In the genomic region with DNA sequence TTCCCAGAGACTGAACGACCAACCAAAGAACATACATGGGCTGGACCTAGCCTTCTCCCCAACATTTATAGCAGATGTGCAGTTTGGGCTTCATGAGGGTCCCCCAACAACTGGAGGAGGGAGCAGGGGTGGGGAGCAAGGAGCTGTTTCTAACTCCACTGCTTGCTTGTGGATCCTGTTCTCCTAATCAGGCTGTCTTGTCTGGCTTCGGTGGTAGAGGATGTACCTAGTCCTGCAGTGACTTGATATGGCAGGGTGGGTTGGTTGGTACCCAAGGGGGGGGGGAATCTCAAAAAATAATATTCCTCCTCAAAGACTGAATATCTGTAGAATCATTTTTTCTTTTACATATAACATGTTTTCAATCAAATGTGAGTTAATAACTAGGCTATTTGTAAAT, we compare ENCODE assay signal across 14 mouse cellular contexts.
A peak's percentile ranks its signal among the peaks of the same experiment; 100 is the strongest.
DNase-seq lines count a peak whose midpoint lies in the region; TF ChIP-seq lines count a peak whose summit lies in the region.
"Had no signal": no experiment of that assay in that cellular context is flagged by ENCODE, and none has a peak within 500 bp of the region (broad histone marks: within the 10 kb centered on the region; RNA-seq: fewer than 3 reads in every experiment).

No protein-coding gene starts in this region.

- H3K27me3 ChIP-seq in small intestine, adult 2 months (ENCODE audit: control insufficient read depth, insufficient read depth, low read length): no peaks in the 10 kb centered on the region
- no peaks in the 10 kb centered on the region for H3K27me3 ChIP-seq in thymus, adult 2 months (ENCODE audit: control insufficient read depth, insufficient read depth, low read length)
- H3K27me3 ChIP-seq: CH12.LX, Patski had no signal

- H3K4me3 ChIP-seq in bone marrow macrophage, adult 2 months (ENCODE audit: insufficient read depth, low read length): no peak overlapping the region
- H3K4me3 ChIP-seq in macrophage (ENCODE audit: inconsistent target): no peak overlapping the region
- no peak overlapping the region for H3K4me3 ChIP-seq in small intestine, adult 2 months (ENCODE audit: low read depth, low read length)
- no peak overlapping the region for H3K4me3 ChIP-seq in thymus, adult 2 months (ENCODE audit: control insufficient read depth, insufficient read depth, low read length)

- TF ChIP-seq POLR2A in bone marrow macrophage, adult 2 months (IDR thresholded peaks at IDR 0.05; ENCODE audit: borderline replicate concordance, low read depth, low read length): no peak
- no peak for TF ChIP-seq POLR2A in small intestine, adult 2 months (IDR thresholded peaks at IDR 0.05; ENCODE audit: low read depth, low read length)
- no peak for TF ChIP-seq POLR2A in thymus, adult 2 months (IDR thresholded peaks at IDR 0.05; ENCODE audit: control insufficient read depth, extremely low read depth, insufficient read depth, low read length, poor library complexity)

- no peak for TF ChIP-seq CTCF in bone marrow macrophage, adult 2 months (IDR thresholded peaks at IDR 0.05; ENCODE audit: low read depth, low read length)
- TF ChIP-seq CTCF in small intestine, adult 2 months (IDR thresholded peaks at IDR 0.05; ENCODE audit: extremely low read depth, insufficient read length, insufficient replicate concordance, low read depth, low read length): no peak
- TF ChIP-seq CTCF in thymus, adult 2 months (IDR thresholded peaks at IDR 0.05; ENCODE audit: borderline replicate concordance, control insufficient read depth, extremely low read depth, insufficient read depth, low read length, poor library complexity): no peak

- peaks cover 42% of the 10 kb centered on the region for H3K4me1 ChIP-seq in bone marrow macrophage, adult 2 months (ENCODE audit: control insufficient read depth, insufficient read depth, low read length)
- H3K4me1 ChIP-seq in small intestine, adult 2 months (ENCODE audit: control insufficient read depth, insufficient read depth, insufficient read length, low read length): peaks cover 13% of the 10 kb centered on the region; the same call in 1 of the 2 replicates
- H3K4me1 ChIP-seq in thymus, adult 2 months (replicated peaks; ENCODE audit: control insufficient read depth, insufficient read depth, low read length): peaks cover 8% of the 10 kb centered on the region

- 86% methylated on average over 2 of the region's 2 CpGs for WGBS in macrophage (ENCODE audit: missing documents)
- 88% methylated on average over 2 of the region's 2 CpGs for WGBS in small intestine, adult 2 months
- WGBS in thymus, adult 2 months: 91% methylated on average over 2 of the region's 2 CpGs

- no peaks in the 10 kb centered on the region for H3K36me3 ChIP-seq in macrophage (ENCODE audit: inconsistent target)
- H3K36me3 ChIP-seq in small intestine, adult 2 months (ENCODE audit: control insufficient read depth, insufficient read depth, low read length): no peaks in the 10 kb centered on the region
- H3K36me3 ChIP-seq in thymus, adult 2 months (ENCODE audit: control insufficient read depth, insufficient read depth, low read length): no peaks in the 10 kb centered on the region
- H3K36me3 ChIP-seq: G1E had no signal

- H3K79me2 ChIP-seq in macrophage (ENCODE audit: inconsistent target): no peaks in the 10 kb centered on the region

- peak; percentile 91 for DNase-seq in heart, adult 11 months
- DNase-seq in heart, adult 9 months (ENCODE audit: low spot score in 2 of 2): no peak
- DNase-seq in thymus, adult 2 months: no peak
- no peak for DNase-seq in urinary bladder, postnatal 25 days (ENCODE audit: low spot score)
- no peak for DNase-seq in kidney, postnatal 14 days
- DNase-seq: cerebellum, adult 11 months; cerebellum, adult 11-12 months; cerebellum, adult 18-20 months had no signal

- H3K27ac ChIP-seq in bone marrow macrophage, adult 2 months (ENCODE audit: insufficient read depth, low read depth, low read length): peak overlapping the region; percentile 32
- peak overlapping the region; percentile 98 for H3K27ac ChIP-seq in macrophage
- H3K27ac ChIP-seq in small intestine, adult 2 months (ENCODE audit: insufficient read depth, low read depth, low read length): peak overlapping the region; percentile 56; the same call in 1 of the 2 replicates
- no peak overlapping the region for H3K27ac ChIP-seq in thymus, adult 2 months (ENCODE audit: control insufficient read depth, insufficient read depth, low read length)
